Mouse (Mus musculus) embryonic facial prominence, embryonic 13.5 days (tissue): ENCODE measurements at regions not wholly inside any gene's neighbourhood (a gene's known extent, or its start where the extent isn't known, plus 50 kb on each side); places are given as distances from the start of the nearest gene placed in this dataset.
A peak's percentile ranks its signal among the peaks of the same experiment; 100 is the strongest.

Experiments used
- ATAC-seq: fragments of 200-750 bp; cut with Nextera tagmentation; 2 replicates; pipeline ENCODE4 v1.8.0; 2017; ENCODE audit warnings: low read depth; ENCODE audit not compliant: insufficient number of reproducible peaks, insufficient read depth, low FRiP score, low TSS enrichment
- H3K27ac ChIP-seq: fragments of 300-500 bp; sonication (generic); 2 replicates; pipeline ENCODE4 v1.5.1; 2015; ENCODE audit warnings: moderate library complexity, mild to moderate bottlenecking, inconsistent platforms
- H3K27me3 ChIP-seq: fragments of 300-500 bp; sonication (generic); 2 replicates; pipeline ENCODE4 v1.6.1; 2015; ENCODE audit warnings: mild to moderate bottlenecking, inconsistent platforms
- H3K36me3 ChIP-seq: fragments of 300-500 bp; sonication (generic); 2 replicates; pipeline ENCODE4 v1.6.1; 2015; ENCODE audit warnings: mild to moderate bottlenecking, inconsistent platforms
- H3K4me1 ChIP-seq: fragments of 300-500 bp; sonication (generic); 2 replicates; pipeline ENCODE4 v1.6.1; 2015; ENCODE audit warnings: inconsistent platforms
- H3K4me2 ChIP-seq: fragments of 300-500 bp; sonication (generic); 2 replicates; pipeline ENCODE4 v1.6.1; 2015; ENCODE audit warnings: moderate library complexity, mild to moderate bottlenecking, inconsistent platforms
- H3K4me3 ChIP-seq: fragments of 300-500 bp; sonication (generic); 2 replicates; pipeline ENCODE4 v1.5.1; 2015; ENCODE audit warnings: mild to moderate bottlenecking, inconsistent platforms
- H3K9ac ChIP-seq: fragments of 300-500 bp; sonication (generic); 2 replicates; pipeline ENCODE4 v1.6.1; 2015; ENCODE audit warnings: mild to moderate bottlenecking, inconsistent platforms
- H3K9me3 ChIP-seq: fragments of 300-500 bp; sonication (generic); 2 replicates; pipeline ENCODE4 v1.6.1; 2016; ENCODE audit warnings: inconsistent platforms
- WGBS: fragments of 180-500 bp; shearing (Covaris S2); methylation state at CpG from one replicate; pipeline ENCODE4 v1.1.7; 2015; ENCODE audit warnings: mixed read lengths; 5-methylcytosine and 5-hydroxymethylcytosine counted together

DNA sequence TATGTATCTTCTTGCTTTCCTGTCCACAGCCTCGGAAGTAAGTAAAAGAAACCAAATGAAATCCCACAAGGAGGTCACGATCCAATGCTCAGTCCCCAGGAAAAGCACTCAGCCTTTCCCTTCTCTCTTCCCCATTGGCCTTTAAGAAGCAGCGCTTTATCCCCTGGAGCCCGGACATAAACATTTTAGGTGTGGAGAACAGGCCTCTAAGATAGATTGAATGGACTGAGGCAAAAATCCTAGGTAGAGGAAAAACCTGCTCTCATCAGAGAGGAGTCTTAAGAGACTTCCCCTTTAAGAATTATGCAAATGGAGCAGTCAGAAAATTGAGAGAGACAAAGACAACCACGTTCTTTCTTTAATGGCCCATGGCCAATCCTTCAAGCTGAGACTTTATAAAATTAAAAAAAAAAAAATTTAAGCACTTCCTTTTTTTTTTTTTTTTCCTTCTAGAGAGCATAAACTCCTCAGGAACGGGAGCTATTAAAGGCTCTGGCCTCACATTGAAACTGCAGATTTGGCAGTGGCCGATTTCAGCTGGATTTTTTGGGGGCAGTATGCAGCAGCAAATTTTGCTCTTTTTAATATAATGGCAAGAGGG, 1020.5 kb downstream of the 9330182O14Rik start:
- ATAC-seq, result no peak

DNA sequence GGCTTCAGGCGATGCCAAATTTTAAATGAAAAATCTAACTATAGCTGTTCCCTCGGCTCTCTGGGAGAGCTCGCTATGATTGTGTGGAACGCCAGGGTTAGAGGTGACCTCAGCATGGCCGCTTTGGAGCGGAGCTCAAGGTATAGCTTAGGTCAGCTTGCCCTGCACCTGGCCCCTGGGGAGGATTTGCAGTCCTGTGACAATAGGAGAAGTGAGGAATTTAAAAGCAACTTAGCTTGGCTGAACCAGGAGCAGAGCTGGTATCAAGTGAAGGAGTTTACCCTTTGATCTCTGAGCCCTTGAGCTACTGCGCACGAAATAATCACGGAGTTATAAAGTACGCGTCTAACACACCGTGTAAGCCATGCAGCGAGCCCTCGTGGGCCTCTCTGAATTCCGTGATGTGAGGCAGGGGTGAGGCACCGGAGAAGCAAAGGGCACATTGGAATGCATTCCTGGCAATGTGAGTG, 1021.0 kb downstream of the 9330182O14Rik start:
- no peaks in the 10 kb centered on the region for H3K27me3 ChIP-seq

More for the DNA sequence above, 1020.5 kb downstream of the 9330182O14Rik start:
- Histone ChIP-seq H3K27me3 (no peaks in the 10 kb centered on the region), H3K9ac (peak overlapping the region; percentile 47), H3K27ac (no peak overlapping the region), H3K4me2 (peak overlapping the region; percentile 65), H3K4me1 (peaks cover 13% of the 10 kb centered on the region), H3K4me3 (peak overlapping the region; percentile 30), H3K9me3 (no peaks in the 10 kb centered on the region), H3K36me3 (no peaks in the 10 kb centered on the region)
- 28% methylated on average over 7 of the region's 7 CpGs for WGBS

DNA sequence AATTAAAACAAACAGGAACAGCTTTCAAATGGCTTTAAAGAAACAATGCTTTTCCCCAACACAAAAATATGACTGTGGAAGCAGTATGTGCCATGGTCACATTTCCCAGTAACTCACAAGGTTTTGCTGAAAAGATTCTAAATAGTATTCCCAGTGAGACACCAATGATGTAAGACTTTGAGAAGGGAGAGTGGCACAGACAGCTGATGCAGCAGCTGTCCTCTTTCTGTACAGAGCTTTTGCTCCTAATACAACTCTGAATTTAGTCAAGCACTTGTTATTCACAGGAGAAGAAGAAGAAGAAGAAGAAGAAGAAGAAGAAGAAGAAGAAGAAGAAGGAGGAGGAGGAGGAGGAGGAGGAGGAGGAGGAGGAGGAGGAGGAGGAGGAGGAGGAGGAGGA, 1023.6 kb downstream of the 9330182O14Rik start:
- H3K27me3 ChIP-seq, result no peaks in the 10 kb centered on the region
- no peaks in the 10 kb centered on the region for H3K36me3 ChIP-seq
- H3K4me2 ChIP-seq, result no peak overlapping the region
- no peak overlapping the region for H3K4me3 ChIP-seq
- ATAC-seq, result no peak
- no peaks in the 10 kb centered on the region for H3K9me3 ChIP-seq
- no peak overlapping the region for H3K27ac ChIP-seq
- H3K9ac ChIP-seq, result no peak overlapping the region
- H3K4me1 ChIP-seq, result peaks cover 13% of the 10 kb centered on the region

More for the DNA sequence above, 1021.0 kb downstream of the 9330182O14Rik start:
- Histone ChIP-seq H3K4me3 (peak overlapping the region; percentile 30), H3K4me1 (peaks cover 13% of the 10 kb centered on the region), H3K9me3 (no peaks in the 10 kb centered on the region), H3K36me3 (no peaks in the 10 kb centered on the region), H3K27ac (no peak overlapping the region), H3K9ac (peak overlapping the region; percentile 47), H3K4me2 (peak overlapping the region; percentile 65)
- ATAC-seq, result no peak
- 1% methylated on average over 16 of the region's 16 CpGs for WGBS

DNA sequence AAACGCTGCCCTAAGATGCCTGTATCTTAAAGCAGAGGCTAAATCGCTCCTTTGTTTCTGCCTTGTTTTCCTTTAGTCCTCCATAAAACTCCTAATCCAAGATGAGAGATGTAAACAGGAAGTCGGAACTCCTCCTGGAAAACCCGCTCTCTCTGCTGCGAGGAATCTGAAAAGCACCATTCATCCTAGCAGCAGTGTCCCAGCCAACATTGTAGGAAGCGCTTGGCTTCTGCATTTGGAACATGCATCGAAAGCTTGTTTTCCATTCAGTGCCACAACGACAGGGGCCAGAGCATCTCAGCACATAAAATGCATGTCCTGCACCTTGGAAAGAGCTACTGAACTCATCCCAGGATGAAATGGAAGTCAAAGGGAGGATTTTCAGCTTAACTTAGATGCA, 1028.1 kb downstream of the 9330182O14Rik start:
- Histone ChIP-seq H3K4me3 (no peak overlapping the region), H3K36me3 (no peaks in the 10 kb centered on the region), H3K9ac (0 out of 2 replicates have a peak overlapping the region, but pooled peaks have one; percentile 1), H3K4me1 (no peaks in the 10 kb centered on the region), H3K9me3 (no peaks in the 10 kb centered on the region), H3K4me2 (peak overlapping the region; percentile 45), H3K27me3 (no peaks in the 10 kb centered on the region), H3K27ac (no peak overlapping the region; the same call in 1 of the 2 replicates)
- 21% methylated on average over 8 of the region's 8 CpGs for WGBS
- ATAC-seq, result no peak

DNA sequence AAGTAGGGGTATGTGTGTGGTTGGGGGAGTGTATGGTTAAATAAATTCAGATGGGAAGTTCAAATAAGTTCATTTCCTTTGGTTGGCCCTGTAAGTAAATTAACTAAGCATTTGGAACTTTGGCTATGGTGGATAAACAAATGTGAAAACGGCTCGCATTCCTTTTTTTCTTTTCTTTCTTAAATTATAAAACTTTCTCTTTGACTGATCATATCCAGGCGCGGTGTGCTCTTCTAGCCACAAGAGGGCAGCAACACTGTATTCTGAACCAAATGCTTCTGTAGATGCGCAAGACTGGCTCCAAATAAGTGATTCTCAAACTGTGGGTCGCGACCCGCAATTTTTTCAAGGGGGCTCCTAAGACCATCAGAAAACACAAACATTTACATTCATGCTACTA, 1028.6 kb downstream of the 9330182O14Rik start:
- H3K4me3 ChIP-seq, result no peak overlapping the region
- H3K36me3 ChIP-seq, result no peaks in the 10 kb centered on the region
- peak overlapping the region; percentile 45 for H3K4me2 ChIP-seq
- H3K9me3 ChIP-seq, result no peaks in the 10 kb centered on the region
- H3K9ac ChIP-seq, result no peak overlapping the region
- WGBS, result 4% methylated on average over 8 of the region's 8 CpGs
- H3K4me1 ChIP-seq, result no peaks in the 10 kb centered on the region
- no peak for ATAC-seq
- H3K27ac ChIP-seq, result no peak overlapping the region; the same call in 1 of the 2 replicates
- H3K27me3 ChIP-seq, result no peaks in the 10 kb centered on the region

DNA sequence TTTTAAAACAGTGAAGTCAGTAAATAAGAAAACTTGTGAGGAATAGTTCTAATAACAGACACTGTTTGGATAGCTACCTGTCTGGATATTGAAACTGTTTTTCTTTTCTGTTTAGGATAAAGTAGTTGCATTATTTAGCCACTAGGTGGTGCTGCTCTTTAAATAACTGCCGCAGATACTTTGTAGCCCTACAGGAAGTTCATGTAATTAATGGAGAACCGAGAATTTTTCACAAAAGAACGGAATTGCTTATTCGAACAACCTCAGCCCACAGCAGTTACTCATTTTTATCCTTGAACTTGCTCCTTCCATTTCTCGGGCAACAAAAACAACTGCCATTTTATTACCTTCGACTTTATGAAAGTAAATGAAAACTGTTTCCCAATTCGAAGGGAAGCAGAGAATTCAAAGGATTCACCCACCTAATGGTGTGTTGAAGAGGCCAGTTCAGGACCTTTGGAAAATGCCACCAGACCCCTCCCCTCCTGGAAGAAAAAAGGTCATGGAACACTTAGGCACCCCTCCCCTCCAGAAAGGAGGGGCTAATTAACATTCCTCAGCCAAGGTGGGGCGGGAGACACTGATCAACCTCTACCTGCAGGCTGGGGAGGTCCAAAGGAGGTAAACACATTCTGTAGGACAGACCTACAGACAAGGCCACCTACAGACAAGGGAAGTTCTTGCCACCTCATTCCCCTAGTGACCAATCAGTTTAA, 1029.6 kb downstream of the 9330182O14Rik start:
- WGBS, result 14% methylated on average over 8 of the region's 8 CpGs
- Histone ChIP-seq H3K4me3 (peak overlapping the region; percentile 40), H3K27me3 (no peaks in the 10 kb centered on the region), H3K27ac (no peak overlapping the region), H3K9ac (no peak overlapping the region), H3K4me2 (peak overlapping the region; percentile 56), H3K36me3 (no peaks in the 10 kb centered on the region), H3K4me1 (no peaks in the 10 kb centered on the region), H3K9me3 (no peaks in the 10 kb centered on the region)
- ATAC-seq, result no peak

DNA sequence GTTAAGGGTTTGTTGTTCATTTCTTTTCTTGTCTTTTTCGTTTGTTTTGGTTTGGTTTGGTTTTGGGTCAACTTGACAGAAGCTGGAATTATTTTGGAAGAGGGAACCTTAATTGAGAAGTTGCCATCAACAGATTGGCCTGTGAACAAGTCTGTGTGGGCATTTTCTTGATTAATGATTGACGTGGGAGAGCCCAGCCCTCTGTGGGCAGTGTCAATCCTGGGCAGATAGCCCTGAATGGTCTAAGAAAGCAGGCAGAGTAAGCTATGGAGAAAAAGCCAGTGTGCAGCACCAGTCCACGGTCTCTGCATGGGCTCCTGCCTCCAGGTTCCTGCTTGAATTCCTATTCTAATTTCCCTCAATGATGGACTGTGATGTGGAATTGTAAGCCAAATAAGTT, 1031.4 kb downstream of the 9330182O14Rik start:
- Histone ChIP-seq H3K4me2 (no peak overlapping the region), H3K4me3 (no peak overlapping the region), H3K27ac (no peak overlapping the region), H3K27me3 (no peaks in the 10 kb centered on the region), H3K36me3 (no peaks in the 10 kb centered on the region), H3K9ac (no peak overlapping the region), H3K4me1 (no peaks in the 10 kb centered on the region), H3K9me3 (no peaks in the 10 kb centered on the region)
- ATAC-seq, result no peak
- 79% methylated on average over 3 of the region's 3 CpGs for WGBS

DNA sequence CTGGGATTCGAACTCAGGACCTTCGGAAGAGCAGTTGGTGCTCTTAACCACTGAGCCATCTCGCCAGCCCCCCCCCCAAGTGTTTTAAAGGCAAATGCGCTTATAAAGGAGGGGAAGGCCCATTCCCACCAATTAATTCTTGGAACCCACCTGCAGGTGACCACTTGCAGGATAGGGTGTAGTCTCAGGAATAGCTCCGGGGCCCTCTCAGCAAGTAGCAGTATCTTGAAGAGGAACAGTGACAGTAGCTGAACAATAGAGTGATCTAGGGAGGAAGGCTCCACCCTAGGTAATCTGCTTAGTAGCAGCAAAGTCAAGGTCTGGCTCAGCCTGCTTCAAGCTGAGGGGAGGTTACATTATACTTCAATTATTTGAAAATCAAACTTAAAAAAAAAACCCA, 1056.6 kb downstream of the 9330182O14Rik start:
- Histone ChIP-seq H3K27ac (no peak overlapping the region), H3K36me3 (no peaks in the 10 kb centered on the region), H3K4me3 (no peak overlapping the region), H3K27me3 (no peaks in the 10 kb centered on the region), H3K4me1 (no peaks in the 10 kb centered on the region), H3K9ac (no peak overlapping the region), H3K9me3 (no peaks in the 10 kb centered on the region), H3K4me2 (no peak overlapping the region)
- ATAC-seq, result no peak
- WGBS, result 76% methylated on average over 5 of the region's 5 CpGs

DNA sequence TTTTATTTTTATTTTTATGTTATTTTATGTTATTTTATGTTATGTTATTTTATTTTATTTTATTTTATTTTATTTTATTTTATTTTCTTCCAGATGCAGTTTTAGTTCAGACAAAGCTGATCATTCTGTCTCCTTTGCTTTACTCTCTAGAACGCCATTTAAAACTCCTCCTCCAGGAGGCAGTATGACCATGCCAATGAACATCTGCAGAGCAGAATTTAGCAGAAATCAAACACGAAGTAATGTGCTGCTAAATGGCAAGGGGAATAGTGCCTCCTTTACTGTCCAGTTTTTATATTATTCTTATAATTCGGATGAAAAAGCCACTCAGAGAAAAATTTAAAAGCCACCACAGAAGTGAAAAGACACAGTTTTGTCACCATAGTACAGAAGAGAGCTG, 1059.1 kb downstream of the 9330182O14Rik start:
- 26% methylated on average over 3 of the region's 3 CpGs for WGBS

DNA sequence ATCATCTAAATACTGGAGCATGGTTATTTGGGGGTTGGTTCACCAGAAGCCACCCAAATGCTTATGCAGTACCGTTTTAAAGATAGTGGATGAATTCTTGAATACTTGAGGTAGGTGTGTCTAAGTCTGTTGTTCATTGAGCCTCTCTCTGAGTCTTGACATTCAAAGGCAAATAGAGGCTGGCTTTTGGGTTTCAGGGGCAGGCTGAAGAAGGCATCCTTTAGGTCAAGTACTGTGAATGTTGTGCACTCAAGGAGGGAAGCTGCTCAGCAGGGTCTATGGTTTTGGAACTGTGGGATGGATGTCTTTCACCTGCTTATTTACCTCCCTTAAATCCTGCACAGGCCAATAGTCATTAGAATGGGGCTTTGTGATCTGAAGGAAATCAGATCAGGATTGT, 1089.6 kb downstream of the 9330182O14Rik start:
- Histone ChIP-seq H3K9ac (no peak overlapping the region), H3K4me1 (no peaks in the 10 kb centered on the region), H3K36me3 (no peaks in the 10 kb centered on the region), H3K4me2 (no peak overlapping the region), H3K9me3 (no peaks in the 10 kb centered on the region), H3K27me3 (no peaks in the 10 kb centered on the region), H3K4me3 (no peak overlapping the region), H3K27ac (no peak overlapping the region)
- WGBS, result 80% methylated on average over 1 of the region's 1 CpGs
- no peak for ATAC-seq

More for the DNA sequence above, 1059.1 kb downstream of the 9330182O14Rik start:
- Histone ChIP-seq H3K36me3 (no peaks in the 10 kb centered on the region), H3K27ac (no peak overlapping the region), H3K9ac (no peak overlapping the region), H3K4me2 (no peak overlapping the region), H3K4me1 (no peaks in the 10 kb centered on the region), H3K4me3 (no peak overlapping the region), H3K9me3 (no peaks in the 10 kb centered on the region), H3K27me3 (no peaks in the 10 kb centered on the region)
- no peak for ATAC-seq

DNA sequence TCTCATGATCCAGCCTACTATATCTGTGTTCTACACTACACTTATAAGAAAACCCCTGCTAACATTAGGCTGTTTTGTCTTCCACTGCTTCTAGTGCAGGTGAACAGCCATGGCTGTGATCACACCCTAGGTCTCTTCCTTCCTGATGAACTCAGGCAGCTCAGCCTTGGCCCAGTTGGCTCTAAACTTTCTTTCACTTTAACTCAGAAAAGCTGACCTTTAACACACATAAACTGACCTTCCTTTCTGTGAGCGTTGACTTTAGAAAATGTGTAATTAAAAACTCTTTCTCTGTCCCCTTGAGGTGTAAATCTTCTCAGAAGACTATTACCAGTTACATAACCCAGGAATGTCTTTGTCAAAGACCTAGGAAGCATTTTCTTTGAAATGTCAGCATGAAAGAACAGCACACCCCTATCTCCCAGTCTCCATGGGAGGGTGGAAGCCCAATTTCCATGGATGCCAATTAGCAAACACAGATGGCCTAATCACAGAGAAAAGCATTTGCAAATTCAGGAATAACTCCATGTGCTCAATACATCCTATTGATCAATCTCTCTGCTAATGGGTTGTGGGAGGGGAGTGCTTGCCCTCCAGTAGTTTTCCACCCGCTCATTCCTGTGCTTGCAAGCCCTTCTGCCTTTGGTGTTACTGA, 1098.4 kb downstream of the 9330182O14Rik start:
- ATAC-seq, result no peak
- Histone ChIP-seq H3K4me2 (no peak overlapping the region), H3K27me3 (no peaks in the 10 kb centered on the region), H3K4me1 (no peaks in the 10 kb centered on the region), H3K9me3 (no peaks in the 10 kb centered on the region), H3K36me3 (no peaks in the 10 kb centered on the region), H3K27ac (no peak overlapping the region), H3K4me3 (no peak overlapping the region), H3K9ac (no peak overlapping the region)
- WGBS, result 54% methylated on average over 2 of the region's 2 CpGs
